Mouse (Mus musculus): Measurements from ENCODE around the gene A130010J15Rik.

DNA sequence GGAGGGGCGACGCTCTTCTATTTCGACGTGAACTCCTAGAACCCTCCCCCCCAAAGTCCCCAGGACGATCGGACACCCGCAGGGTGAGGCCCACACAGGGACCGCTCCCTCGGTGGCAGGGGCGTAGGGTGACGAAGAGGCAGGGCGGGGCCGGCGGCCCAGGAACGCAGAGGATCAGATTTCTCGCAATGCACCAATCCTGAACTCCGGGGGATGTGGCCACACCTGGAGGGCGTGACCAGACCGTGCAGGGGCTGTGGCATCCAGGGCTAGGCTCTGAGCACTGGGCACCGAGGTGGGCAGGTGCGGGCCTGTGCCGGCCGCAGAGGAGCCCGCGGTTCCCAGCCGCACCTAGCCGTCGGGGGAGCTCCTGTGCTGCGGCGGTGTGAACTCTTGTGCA lies 15.0 kb upstream of the A130010J15Rik start, which contains the start of gene Irf6:
- TF ChIP-seq POLR2A (IDR thresholded peaks at IDR 0.05; ENCODE audit: insufficient read depth, low read length) = no peak
- no peak for TF ChIP-seq CTCF (IDR thresholded peaks at IDR 0.05; ENCODE audit: low read depth, low read length)
- no peak for TF ChIP-seq EP300 (IDR thresholded peaks at IDR 0.05; ENCODE audit: insufficient read depth, low read depth, low read length)
